Mouse (Mus musculus) neural tube, embryonic 14.5 days (tissue): ENCODE measurements around the gene Nrxn3. TPM values are rescaled to one million over a fixed set of nuclear protein-coding genes. Genes with fewer than 3 reads are reported as not detected.

ENCODE experiments used
- ATAC-seq: fragments of 200-750 bp; cut with Nextera tagmentation; 2 replicates; pipeline ENCODE4 v1.8.0; 2017; ENCODE audit warnings: low read depth, mild to moderate bottlenecking, moderate TSS enrichment, moderate library complexity
- H3K27ac ChIP-seq: fragments of 300-500 bp; sonication (generic); 2 replicates; pipeline ENCODE4 v1.5.1; 2014; ENCODE audit warnings: low read depth, mild to moderate bottlenecking, control low read depth, low read length, moderate library complexity, mixed read lengths
- H3K27me3 ChIP-seq: fragments of 300-500 bp; sonication (generic); 2 replicates; pipeline ENCODE4 v1.6.1; 2014; ENCODE audit warnings: low read length; ENCODE audit not compliant: control insufficient read depth, insufficient read depth
- H3K36me3 ChIP-seq: fragments of 300-500 bp; sonication (generic); 2 replicates; pipeline ENCODE4 v1.6.1; 2014; ENCODE audit warnings: low read length, mixed read lengths; ENCODE audit not compliant: control insufficient read depth, insufficient read depth
- H3K4me1 ChIP-seq: fragments of 300-500 bp; sonication (generic); 2 replicates; pipeline ENCODE4 v1.6.1; 2014; ENCODE audit warnings: low read length; ENCODE audit not compliant: control insufficient read depth, insufficient read depth
- H3K4me2 ChIP-seq: fragments of 300-500 bp; sonication (generic); 2 replicates; pipeline ENCODE4 v1.6.1; 2014; ENCODE audit warnings: mild to moderate bottlenecking, low read depth, low read length, control low read depth
- H3K4me3 ChIP-seq: fragments of 300-500 bp; sonication (generic); 2 replicates; pipeline ENCODE4 v1.5.1; 2014; ENCODE audit warnings: low read depth, low read length, control low read depth, mixed read lengths
- H3K9ac ChIP-seq: fragments of 300-500 bp; sonication (generic); replicated peaks from 2 replicates; pipeline ENCODE4 v1.6.1; 2014; ENCODE audit warnings: low read depth, mild to moderate bottlenecking, control low read depth, low read length, mixed read lengths
- H3K9me3 ChIP-seq: fragments of 300-500 bp; sonication (generic); 2 replicates; pipeline ENCODE4 v1.6.1; 2016; ENCODE audit warnings: low read length; ENCODE audit not compliant: control insufficient read depth
- WGBS: fragments of 180-500 bp; shearing (Covaris S2); extraction: QIAGEN DNeasy Blood & Tissue Kit; methylation state at CpG from one replicate; pipeline ENCODE4 v1.1.7; 2014; 5-methylcytosine and 5-hydroxymethylcytosine counted together
- polyA plus RNA-seq: library from polyadenylated mRNA; unstranded; fragments of >200 nt; fragmentation: Nextera tagmentation; extraction: Ambion mirVana; gene quantifications from 2 replicates; pipeline ENCODE4 v1.2.1, GENCODE M21; 2014

The Nrxn3 gene
- polyA plus RNA-seq, 1 experiment from 2014 or later = 159 TPM

DNA sequence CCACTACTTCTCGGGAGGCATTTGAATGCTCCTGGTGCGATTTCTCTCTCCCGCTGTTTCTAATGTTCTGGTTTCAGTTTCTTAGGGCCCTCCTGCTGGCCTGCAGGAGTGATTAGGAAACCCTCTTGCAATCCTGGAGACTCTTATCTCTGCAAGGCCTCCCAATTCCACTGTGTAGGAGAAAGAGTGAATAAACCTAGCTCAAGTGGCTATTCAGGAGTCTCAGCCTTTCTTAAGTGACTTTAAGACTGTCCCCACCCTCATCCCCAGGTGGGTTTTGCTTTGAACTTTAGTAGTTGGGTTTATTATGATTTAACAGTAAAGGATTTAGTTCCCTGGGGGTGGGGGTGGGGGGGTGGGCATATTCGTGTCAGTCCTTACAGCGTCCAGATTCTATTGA, 759.5 kb downstream of the Nrxn3 start:
- H3K4me2 ChIP-seq = no peak overlapping the region
- WGBS = 18% methylated on average over 5 of the region's 5 CpGs
- no peak for ATAC-seq
- no peaks in the 10 kb centered on the region for H3K9me3 ChIP-seq
- no peaks in the 10 kb centered on the region for H3K4me1 ChIP-seq
- no peak overlapping the region for H3K9ac ChIP-seq
- no peak overlapping the region for H3K4me3 ChIP-seq
- no peaks in the 10 kb centered on the region for H3K36me3 ChIP-seq
- no peak overlapping the region for H3K27ac ChIP-seq
- no peaks in the 10 kb centered on the region for H3K27me3 ChIP-seq

DNA sequence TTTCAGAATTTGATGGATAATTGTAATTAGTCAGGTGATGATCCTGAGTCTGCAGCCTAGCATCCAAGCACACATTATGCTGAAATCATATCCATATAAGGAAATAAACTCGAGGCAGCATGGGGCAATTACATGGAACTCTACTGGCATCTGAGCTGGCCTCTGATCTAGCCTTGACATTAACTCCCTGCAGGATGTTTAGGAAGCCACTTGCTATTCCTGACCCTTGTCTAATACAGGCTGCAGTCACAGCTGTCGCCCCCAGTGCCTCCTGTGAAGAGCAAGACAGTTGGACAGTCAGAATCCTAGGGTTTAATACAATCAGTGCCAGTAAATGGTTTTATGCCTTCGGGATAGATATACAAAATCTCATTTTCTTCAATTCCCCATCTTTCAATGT, 781.4 kb downstream of the Nrxn3 start:
- H3K27me3 ChIP-seq = no peaks in the 10 kb centered on the region
- no peak overlapping the region for H3K27ac ChIP-seq
- no peaks in the 10 kb centered on the region for H3K9me3 ChIP-seq
- 34% methylated on average over 3 of the region's 3 CpGs for WGBS
- no peak overlapping the region for H3K9ac ChIP-seq
- H3K4me1 ChIP-seq = no peaks in the 10 kb centered on the region
- no peak for ATAC-seq
- no peak overlapping the region for H3K4me3 ChIP-seq
- H3K36me3 ChIP-seq = no peaks in the 10 kb centered on the region
- no peak overlapping the region for H3K4me2 ChIP-seq

DNA sequence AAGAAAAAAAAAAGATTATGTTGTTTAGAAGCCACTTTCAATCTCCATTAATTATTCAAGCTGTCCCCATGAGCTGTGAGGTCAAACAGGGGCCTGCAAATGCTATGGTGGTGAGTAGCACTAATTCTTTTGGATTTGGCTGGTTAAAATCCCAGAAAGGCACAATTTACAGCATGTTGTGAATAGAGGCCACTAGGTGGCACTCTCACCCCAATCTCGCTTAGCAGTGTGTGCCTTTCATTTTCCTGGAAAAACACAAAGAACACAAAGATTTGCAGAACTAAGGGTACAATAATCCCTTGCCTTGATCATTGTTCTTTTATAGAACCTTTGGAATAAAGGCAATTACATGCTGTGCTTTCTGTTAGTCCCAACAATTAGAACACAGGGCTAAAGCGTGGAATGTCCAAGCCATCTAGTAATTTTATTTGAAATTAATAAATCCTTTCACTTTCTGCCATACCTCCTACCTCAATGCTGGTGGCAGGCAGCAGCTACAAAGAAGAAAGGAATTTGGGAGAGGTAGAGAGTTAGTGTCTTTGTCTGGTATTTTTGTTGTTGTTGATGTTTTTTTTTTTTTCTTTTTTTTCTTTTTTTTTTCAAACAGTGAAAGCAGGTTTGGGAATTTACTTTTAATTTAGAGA, 782.6 kb downstream of the Nrxn3 start:
- peak; percentile 80 for ATAC-seq
- Histone ChIP-seq H3K4me2 (no peak overlapping the region), H3K4me1 (no peaks in the 10 kb centered on the region), H3K9me3 (no peaks in the 10 kb centered on the region), H3K27ac (no peak overlapping the region), H3K9ac (no peak overlapping the region), H3K4me3 (no peak overlapping the region), H3K36me3 (no peaks in the 10 kb centered on the region), H3K27me3 (no peaks in the 10 kb centered on the region)
- WGBS = 8% methylated on average over 2 of the region's 2 CpGs

GRCm38 (mm10) chr12:89508970-89509369, 786.3 kb downstream of the Nrxn3 start:
- H3K27me3 ChIP-seq = no peaks in the 10 kb centered on the region

GRCm38 (mm10) chr12:89513759-89514158, 791.1 kb downstream of the Nrxn3 start:
- Histone ChIP-seq H3K4me3 (no peak overlapping the region), H3K36me3 (no peaks in the 10 kb centered on the region), H3K27ac (no peak overlapping the region), H3K9me3 (no peaks in the 10 kb centered on the region), H3K4me1 (no peaks in the 10 kb centered on the region), H3K4me2 (no peak overlapping the region), H3K27me3 (no peaks in the 10 kb centered on the region), H3K9ac (no peak overlapping the region)
- no peak for ATAC-seq
- WGBS = 43% methylated on average over 7 of the region's 7 CpGs

More at GRCm38 (mm10) chr12:89508970-89509369, 786.3 kb downstream of the Nrxn3 start:
- Histone ChIP-seq H3K27ac (no peak overlapping the region), H3K4me3 (no peak overlapping the region), H3K9ac (no peak overlapping the region), H3K4me2 (no peak overlapping the region), H3K36me3 (no peaks in the 10 kb centered on the region), H3K9me3 (no peaks in the 10 kb centered on the region), H3K4me1 (no peaks in the 10 kb centered on the region)
- ATAC-seq = no peak

DNA sequence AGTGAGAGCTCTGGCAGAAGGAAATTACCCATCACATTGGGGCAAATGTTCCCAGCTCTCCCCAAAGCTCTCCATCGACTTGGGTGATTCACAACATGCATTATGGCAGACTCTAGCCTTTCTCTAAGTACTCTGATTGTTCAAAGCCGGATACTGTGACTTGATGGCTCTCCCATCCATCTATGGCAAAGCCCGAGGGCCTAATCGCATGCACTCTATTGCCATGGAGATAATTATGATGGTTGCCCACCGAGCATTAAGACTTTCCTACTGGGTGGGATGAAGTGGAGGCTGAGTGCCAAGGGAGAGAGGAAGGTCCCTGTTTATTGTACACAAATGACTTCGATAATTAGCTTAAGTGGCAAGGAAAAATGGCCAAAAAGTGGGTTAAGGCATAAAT, 793.4 kb downstream of the Nrxn3 start:
- H3K9me3 ChIP-seq = no peaks in the 10 kb centered on the region
- H3K9ac ChIP-seq = no peak overlapping the region
- H3K4me1 ChIP-seq = no peaks in the 10 kb centered on the region
- no peaks in the 10 kb centered on the region for H3K27me3 ChIP-seq
- H3K4me3 ChIP-seq = no peak overlapping the region
- no peaks in the 10 kb centered on the region for H3K36me3 ChIP-seq
- ATAC-seq = peak; percentile 69; the same call in 1 of the 2 replicates
- H3K4me2 ChIP-seq = no peak overlapping the region
- no peak overlapping the region for H3K27ac ChIP-seq
- 31% methylated on average over 6 of the region's 6 CpGs for WGBS

DNA sequence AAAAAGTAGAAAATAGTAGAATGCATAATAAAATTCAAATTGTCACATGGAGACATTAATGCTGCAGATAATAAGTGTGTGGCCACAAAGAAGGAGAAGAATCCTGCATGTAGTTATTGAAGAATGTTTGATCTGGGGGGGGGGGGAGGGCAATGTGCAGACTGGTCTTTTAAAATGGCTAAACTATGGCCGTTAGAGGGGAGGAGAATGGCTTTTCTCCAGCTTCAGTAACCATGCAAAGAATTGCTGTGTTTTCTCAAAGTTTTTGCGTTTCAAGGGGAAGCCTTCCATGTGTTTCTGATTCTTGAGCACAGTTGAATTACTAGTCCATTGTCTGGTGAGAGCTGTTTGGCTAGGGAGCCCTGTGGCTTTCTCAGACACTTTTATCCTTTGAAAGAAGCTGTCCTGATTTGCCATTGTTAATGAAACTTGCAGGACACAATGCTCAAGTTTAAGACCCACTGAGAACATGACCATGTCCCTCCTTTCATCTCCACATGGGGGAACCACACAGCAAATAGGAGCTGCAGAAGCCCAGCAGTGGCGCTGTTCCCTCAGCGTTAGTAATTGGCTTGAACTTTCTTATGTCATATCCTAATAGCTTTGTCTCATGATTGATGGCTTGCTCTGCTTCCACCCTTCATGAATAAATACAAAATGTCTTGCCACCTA, 808.1 kb downstream of the Nrxn3 start:
- no peak overlapping the region for H3K4me3 ChIP-seq
- ATAC-seq = no peak
- no peak overlapping the region for H3K9ac ChIP-seq
- 5% methylated on average over 4 of the region's 4 CpGs for WGBS
- H3K4me2 ChIP-seq = no peak overlapping the region
- no peaks in the 10 kb centered on the region for H3K27me3 ChIP-seq
- H3K27ac ChIP-seq = no peak overlapping the region
- H3K9me3 ChIP-seq = no peaks in the 10 kb centered on the region
- no peaks in the 10 kb centered on the region for H3K4me1 ChIP-seq
- no peaks in the 10 kb centered on the region for H3K36me3 ChIP-seq

DNA sequence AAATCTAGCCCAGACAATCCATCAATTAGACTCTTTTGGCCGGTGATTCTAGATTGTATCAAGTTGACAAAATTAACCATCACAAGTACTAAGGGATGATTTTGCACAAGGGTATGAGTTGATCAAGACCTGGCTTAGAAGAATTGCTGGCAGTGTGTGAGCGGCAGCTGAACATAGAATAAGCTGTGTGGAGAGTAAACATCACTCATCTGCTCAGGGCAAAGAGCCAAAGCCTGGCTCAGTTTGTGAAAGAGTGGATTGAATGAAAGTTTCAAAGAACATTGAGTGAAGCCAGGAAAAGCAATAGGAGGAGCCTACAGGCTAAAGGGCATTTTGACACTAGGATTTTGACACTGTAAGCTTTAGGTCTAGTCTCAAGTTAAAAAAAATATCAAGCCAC, 828.6 kb downstream of the Nrxn3 start:
- Histone ChIP-seq H3K36me3 (no peaks in the 10 kb centered on the region), H3K27me3 (no peaks in the 10 kb centered on the region), H3K4me1 (no peaks in the 10 kb centered on the region), H3K9me3 (no peaks in the 10 kb centered on the region), H3K4me3 (no peak overlapping the region), H3K9ac (no peak overlapping the region), H3K4me2 (no peak overlapping the region), H3K27ac (no peak overlapping the region)
- 77% methylated on average over 2 of the region's 2 CpGs for WGBS
- ATAC-seq = no peak

DNA sequence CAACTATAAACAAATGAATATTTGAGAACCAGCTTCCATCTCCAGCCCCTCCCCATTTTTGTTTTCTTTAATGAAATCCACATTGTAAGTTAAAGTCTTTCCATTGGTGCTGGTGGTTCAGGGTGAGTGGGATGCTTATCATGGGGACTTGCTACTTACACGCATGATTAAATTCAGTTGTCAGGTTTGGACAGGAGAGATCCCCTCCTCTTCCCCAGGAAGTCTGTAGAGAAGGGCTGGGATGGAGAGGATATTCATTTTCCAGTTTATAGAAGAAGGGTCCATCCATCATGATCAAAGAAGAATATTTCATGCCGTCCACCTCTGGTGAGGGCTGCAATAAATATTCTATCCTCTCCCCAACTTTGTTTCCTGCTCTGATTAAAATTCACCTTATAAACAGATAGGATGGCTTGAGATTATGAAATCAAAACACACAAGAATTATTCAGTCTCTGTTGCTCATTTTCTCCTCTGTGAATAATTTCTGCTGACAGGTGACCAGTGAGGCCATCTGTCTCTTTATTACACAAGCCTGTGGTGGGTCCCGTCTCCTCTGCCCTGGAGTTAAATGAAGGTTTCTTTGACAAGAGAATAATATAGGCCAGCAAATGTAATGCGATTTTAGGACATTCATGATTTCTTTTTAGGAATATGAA, 830.7 kb downstream of the Nrxn3 start:
- Histone ChIP-seq H3K4me1 (no peaks in the 10 kb centered on the region), H3K4me3 (no peak overlapping the region)
- no peak for ATAC-seq

More for the DNA sequence above, 830.7 kb downstream of the Nrxn3 start:
- Histone ChIP-seq H3K27ac (no peak overlapping the region), H3K9ac (no peak overlapping the region), H3K27me3 (no peaks in the 10 kb centered on the region), H3K4me2 (no peak overlapping the region), H3K36me3 (no peaks in the 10 kb centered on the region), H3K9me3 (no peaks in the 10 kb centered on the region)
- 52% methylated on average over 4 of the region's 4 CpGs for WGBS
